Mouse (Mus musculus) testis, adult 2 months (tissue): ENCODE measurements around the gene Rexo4.

Experiments
- CTCF ChIP-seq: fragments of 200-500 bp; IDR thresholded peaks from 2 replicates; pipeline ENCODE4 v1.5.1; 2012; ENCODE audit warnings: low read depth, mild to moderate bottlenecking, inconsistent platforms, low read length, moderate library complexity; ENCODE audit not compliant: control insufficient read depth, insufficient read depth, insufficient replicate concordance
- POLR2A ChIP-seq: fragments of 200-500 bp; IDR thresholded peaks from 2 replicates; pipeline ENCODE4 v1.6.1; 2012; ENCODE audit warnings: low read depth, mild to moderate bottlenecking, inconsistent platforms, low read length, moderate library complexity; ENCODE audit not compliant: control insufficient read depth

DNA sequence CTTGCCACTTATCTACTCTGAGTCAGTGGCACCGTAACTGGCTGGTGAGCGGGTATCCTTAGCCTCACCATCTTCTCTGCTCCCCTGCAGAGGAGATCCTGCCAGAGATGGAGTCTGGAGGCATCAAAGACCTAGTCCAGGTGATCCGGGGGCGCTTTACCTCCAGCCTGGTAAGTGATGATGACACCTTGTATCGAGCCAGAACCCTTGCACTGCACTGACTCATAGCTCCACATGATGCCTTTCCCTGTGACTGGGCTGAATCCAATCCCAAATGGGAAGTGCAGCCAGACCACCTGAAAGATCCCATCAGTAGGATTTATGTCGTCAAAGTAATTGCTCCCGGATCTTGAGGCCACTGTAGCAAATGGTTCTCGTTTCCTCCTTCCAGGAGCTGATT lies 11.3 kb downstream of the Rexo4 start:
- TF ChIP-seq CTCF (no peak), POLR2A (no peak)
